Mouse (Mus musculus) central nervous system, embryonic 14 days (tissue): ENCODE data around the gene Eif2ak2. TPM values are rescaled to one million over a fixed set of nuclear protein-coding genes. Genes with fewer than 3 reads are reported as not detected.

ENCODE experiments used
- polyA plus RNA-seq: library from polyadenylated mRNA; depleted of rRNA; stranded (reverse); fragments of >200 nt; gene quantifications from 2 replicates; pipeline ENCODE4 v1.2.3, GENCODE M21; 2012; rRNA removed

Gene Eif2ak2
- 3.0 and 3.7 TPM in 2 replicates for polyA plus RNA-seq

GRCm38 (mm10) chr17:78882401-78883112, at the start of gene Eif2ak2:
TSS of gene Eif2ak2 (minus strand) at chr17:78882573.

GRCm38 (mm10) chr17:78916369-78916813, 34.0 kb upstream of the Eif2ak2 start, which contains the start of gene Cebpzos:
TSS of gene Cebpzos (plus strand) at chr17:78916500.

GRCm38 (mm10) chr17:78906892-78907291, 24.5 kb upstream of the Eif2ak2 start, which contains the start of gene Sult6b1:
TSS of gene Sult6b1 (minus strand) at chr17:78906992.

GRCm38 (mm10) chr17:78834856-78835835, 47.2 kb downstream of the Eif2ak2 start, which contains the start of the genes Heatr5b and Gpatch11:
TSS of gene Heatr5b (minus strand) at chr17:78835364.
TSS of gene Gpatch11 (plus strand) at chr17:78835567.

Other genes with a start within 250 kb of the Eif2ak2 start
- 9.8 and 10.3 TPM in 2 replicates for gene Strn, start 145.4 kb downstream of the Eif2ak2 start, polyA plus RNA-seq
- gene Heatr5b, start 47.2 kb downstream of the Eif2ak2 start, polyA plus RNA-seq, result 31.1 and 33.2 TPM in 2 replicates
- 31.1 and 31.5 TPM in 2 replicates for gene Gpatch11, start 47.0 kb downstream of the Eif2ak2 start, polyA plus RNA-seq
- 0.07 and 0.10 TPM in 2 replicates for gene Sult6b1, start 24.4 kb upstream of the Eif2ak2 start, polyA plus RNA-seq
- gene Cebpzos, start 33.9 kb upstream of the Eif2ak2 start, polyA plus RNA-seq, result 45.3 and 49.8 TPM in 2 replicates
- 25.5 and 25.7 TPM in 2 replicates for gene Cebpz, start 54.5 kb upstream of the Eif2ak2 start, polyA plus RNA-seq
- gene Ndufaf7, start 54.6 kb upstream of the Eif2ak2 start, polyA plus RNA-seq, result 31.7 and 32.6 TPM in 2 replicates
- gene Prkd3, start 138.2 kb upstream of the Eif2ak2 start, polyA plus RNA-seq, result 25.7 and 27.8 TPM in 2 replicates
- 7.2 and 7.5 TPM in 2 replicates for gene Qpct, start 169.3 kb upstream of the Eif2ak2 start, polyA plus RNA-seq